Mouse (Mus musculus) B cell, adult (primary cell): ENCODE measurements around the gene Dnajb1. TPM values are rescaled to one million over a fixed set of nuclear protein-coding genes. Genes with fewer than 3 reads are reported as not detected.

Experiments used
- total RNA-seq: library from RNA; stranded (reverse); gene quantifications from 4 replicates; pipeline ENCODE4 v1.2.4, GENCODE M21; 2023; ENCODE audit not compliant: inconsistent age

The Dnajb1 gene
- 88.1 to 108 TPM (median 91.7 TPM) in 4 replicates for total RNA-seq

DNA sequence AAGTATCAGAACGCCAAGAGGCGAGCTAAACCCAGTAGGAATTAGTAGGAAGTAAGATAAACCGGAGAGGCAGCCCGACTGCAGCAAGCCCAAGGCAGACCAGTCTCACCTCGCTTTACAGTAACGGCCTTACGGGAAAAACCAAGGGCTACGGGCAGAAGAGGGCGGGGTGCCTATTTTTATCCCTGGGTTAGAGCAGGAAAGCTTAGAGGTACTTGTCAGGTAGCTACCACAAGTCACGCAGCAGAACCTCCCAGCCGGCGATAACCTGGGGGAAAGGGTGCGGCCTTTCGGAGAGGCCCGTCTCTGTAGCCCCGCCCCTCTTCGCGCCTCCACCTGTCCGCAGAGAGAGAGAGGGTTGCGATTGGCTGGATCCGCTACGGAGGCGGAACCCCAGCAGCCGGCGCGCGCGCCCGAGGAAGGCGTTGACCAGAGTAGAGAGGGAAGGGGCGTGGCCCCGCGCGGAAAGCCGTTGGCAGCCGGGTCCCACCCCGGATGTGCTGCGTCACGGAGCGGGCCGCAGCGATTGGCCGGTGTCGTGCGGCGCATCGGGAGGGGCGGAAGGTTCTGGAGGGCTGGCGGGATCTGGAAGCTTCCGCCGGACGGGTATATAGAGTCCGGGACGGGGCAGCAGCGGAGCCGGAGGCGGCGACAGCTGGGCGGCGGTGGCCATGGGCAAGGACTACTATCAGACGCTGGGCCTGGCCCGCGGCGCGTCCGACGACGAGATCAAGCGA, at the start of gene Dnajb1, which contains the start of gene Tecr:
TSS of gene Dnajb1 (plus strand) at position 533 of the 737 bp plus-strand sequence.
TSS of gene Tecr (minus strand) at position 311 of the 737 bp plus-strand sequence.

DNA sequence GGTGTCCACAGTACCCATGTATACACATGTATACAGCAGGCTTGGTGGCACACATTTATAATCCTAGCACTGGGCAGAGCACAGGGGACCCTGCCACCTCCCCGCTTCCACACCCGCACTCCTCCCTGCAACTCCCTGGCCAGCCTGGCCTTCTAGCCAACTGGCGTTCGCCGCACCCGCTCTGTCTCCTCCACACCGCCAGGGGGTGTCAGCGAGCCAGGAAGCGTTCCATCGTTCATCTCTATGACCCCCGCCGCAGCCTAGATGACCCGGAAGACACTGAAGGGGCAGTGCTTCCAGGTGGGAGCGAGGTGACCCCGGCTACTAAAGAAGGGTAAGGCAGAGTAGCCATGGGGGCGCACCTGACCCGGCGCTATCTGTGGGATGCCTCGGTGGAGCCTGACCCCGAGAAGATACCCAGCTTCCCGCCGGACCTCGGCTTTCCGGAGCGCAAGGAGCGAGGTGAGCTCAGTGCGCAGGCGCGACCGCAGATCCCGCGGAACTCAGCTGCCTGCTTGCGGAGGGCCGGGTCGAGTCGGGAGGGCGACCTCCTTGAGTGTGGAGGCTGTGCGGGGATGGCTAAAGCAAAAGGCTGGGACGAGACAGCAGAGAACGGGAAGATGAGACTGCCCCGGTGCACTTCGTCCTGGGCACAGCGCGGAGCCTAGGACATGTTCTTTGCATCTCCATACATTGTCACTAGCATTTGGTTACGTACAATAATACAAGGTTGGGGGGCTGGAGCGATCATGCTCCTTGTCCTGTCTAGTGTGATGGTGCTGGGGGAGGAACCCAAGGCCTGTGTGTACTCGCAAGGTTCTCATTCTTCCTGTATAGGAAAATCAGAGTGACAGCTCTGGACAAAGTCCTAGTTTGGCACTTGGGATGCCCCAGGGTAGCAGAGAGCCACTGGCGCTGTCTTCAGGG, 41.3 kb upstream of the Dnajb1 start, which contains the start of gene Ndufb7:
TSS of gene Ndufb7 (plus strand) at position 203 of the 927 bp plus-strand sequence.

GRCm38 (mm10) chr8:83652030-83652743, 44.2 kb downstream of the Dnajb1 start, which contains the start of gene Gipc1:
TSS of gene Gipc1 (plus strand) at chr8:83652677.

Other genes starting within 250 kb of the Dnajb1 start
- not detected in 4 replicates for gene Clgn, start 218.3 kb upstream of the Dnajb1 start, total RNA-seq
- gene Scoc, start 149.8 kb upstream of the Dnajb1 start, total RNA-seq = 16.4 to 22.8 TPM (median 21.1 TPM) in 4 replicates
- gene Olfr370, start 72.4 kb upstream of the Dnajb1 start, total RNA-seq = not detected in 4 replicates
- gene Ndufb7, start 41.5 kb upstream of the Dnajb1 start, total RNA-seq = 78.6 to 95.9 TPM (median 83.3 TPM) in 4 replicates
- 184 to 225 TPM (median 220 TPM) in 4 replicates for gene Tecr, start 222 bp upstream of the Dnajb1 start, total RNA-seq
- gene Gipc1, start 44.5 kb downstream of the Dnajb1 start, total RNA-seq = 24.5 to 29.6 TPM (median 27.1 TPM) in 4 replicates
- 0.35 to 0.77 TPM (median 0.50 TPM) in 4 replicates for gene Ptger1, start 58.5 kb downstream of the Dnajb1 start, total RNA-seq
- gene Pkn1, start 91.0 kb downstream of the Dnajb1 start, total RNA-seq = 340 to 352 TPM (median 342 TPM) in 4 replicates
- gene Ddx39, start 107.0 kb downstream of the Dnajb1 start, total RNA-seq = 98.5 to 114 TPM (median 103 TPM) in 4 replicates
- gene Adgre5, start 133.1 kb downstream of the Dnajb1 start, total RNA-seq = 830 to 1,032 TPM (median 998 TPM) in 4 replicates